Mouse (Mus musculus) gastrocnemius, adult 18-20 months (tissue): ENCODE data around the gene 5830473C10Rik. TPM values are rescaled to one million over a fixed set of nuclear protein-coding genes. Genes with fewer than 3 reads are reported as not detected.

Experiments used
- DNase-seq: peaks from one replicate; pipeline ENCODE4 v3.0.0; 2021; ENCODE audit warnings: low spot score
- long read RNA-seq, 2 experiments: library from polyadenylated mRNA; stranded (forward); transcript quantifications; one replicate each; pipeline ENCODE4 v2.0.0; 2021
- total RNA-seq, 2 experiments: library from RNA; stranded (reverse); gene quantifications; 2 replicates each; pipeline ENCODE4 v1.2.3; 2021

The 5830473C10Rik gene
- not detected for total RNA-seq
- long read RNA-seq, experiment 1, result 0 reads
- long read RNA-seq, experiment 2, result 0 reads

- no peak for DNase-seq
These were observed at the start of gene 5830473C10Rik for GRCm38 (mm10) chr5:90560743-90561142. 5830473C10Rik (plus strand) TSS chr5:90561107.

GRCm38 (mm10) chr5:90512288-90512955, 48.5 kb upstream of the 5830473C10Rik start:
- DNase-seq, result no peak

- DNase-seq, result no peak
These were observed 45.3 kb upstream of the 5830473C10Rik start for GRCm38 (mm10) chr5:90515561-90515960.

GRCm38 (mm10) chr5:90518356-90519100, 42.4 kb upstream of the 5830473C10Rik start, which contains the start of gene Afm:
Afm (plus strand) TSS chr5:90518932.
- no peak for DNase-seq

- no peak for DNase-seq
These were observed 9.7 kb upstream of the 5830473C10Rik start for GRCm38 (mm10) chr5:90551191-90551590.

GRCm38 (mm10) chr5:90556052-90556451, 4.9 kb upstream of the 5830473C10Rik start:
- no peak for DNase-seq

GRCm38 (mm10) chr5:90561721-90562275, 891 bp downstream of the 5830473C10Rik start:
- no peak for DNase-seq

- no peak for DNase-seq
These were observed 2.0 kb downstream of the 5830473C10Rik start for GRCm38 (mm10) chr5:90562880-90563279.

GRCm38 (mm10) chr5:90564161-90564560, 3.3 kb downstream of the 5830473C10Rik start:
- no peak for DNase-seq

- no peak for DNase-seq
These were observed 4.3 kb downstream of the 5830473C10Rik start for GRCm38 (mm10) chr5:90565205-90565604.

GRCm38 (mm10) chr5:90567788-90568187, 6.9 kb downstream of the 5830473C10Rik start:
- no peak for DNase-seq

GRCm38 (mm10) chr5:90568338-90568737, 7.4 kb downstream of the 5830473C10Rik start:
- no peak for DNase-seq

GRCm38 (mm10) chr5:90571216-90571615, 10.3 kb downstream of the 5830473C10Rik start:
- DNase-seq, result no peak

- no peak for DNase-seq
These were observed 16.8 kb downstream of the 5830473C10Rik start for GRCm38 (mm10) chr5:90577751-90578150.

GRCm38 (mm10) chr5:90579556-90579955, 18.6 kb downstream of the 5830473C10Rik start:
- no peak for DNase-seq

- DNase-seq, result no peak
These were observed 21.3 kb downstream of the 5830473C10Rik start for GRCm38 (mm10) chr5:90582179-90582578.

- DNase-seq, result no peak
These were observed 23.9 kb downstream of the 5830473C10Rik start for GRCm38 (mm10) chr5:90584799-90585198.

- DNase-seq, result no peak
These were observed 25.6 kb downstream of the 5830473C10Rik start for GRCm38 (mm10) chr5:90586511-90586910.

- no peak for DNase-seq
These were observed 27.2 kb downstream of the 5830473C10Rik start for GRCm38 (mm10) chr5:90588104-90588503.

- DNase-seq, result peak; percentile 56
These were observed 28.0 kb downstream of the 5830473C10Rik start for GRCm38 (mm10) chr5:90588708-90589595.

- DNase-seq, result no peak
These were observed 29.8 kb downstream of the 5830473C10Rik start for GRCm38 (mm10) chr5:90590676-90591075.
